Mouse (Mus musculus) fat pad, adult 2 months (tissue): Measurements from ENCODE around the gene Htra3.

Experiments
- DNase-seq: peaks from one replicate; pipeline ENCODE4 v3.0.0-alpha.2; 2011; ENCODE audit warnings: low read depth, low spot score; ENCODE audit errors: extremely low read depth

Gene Htra3

DNA sequence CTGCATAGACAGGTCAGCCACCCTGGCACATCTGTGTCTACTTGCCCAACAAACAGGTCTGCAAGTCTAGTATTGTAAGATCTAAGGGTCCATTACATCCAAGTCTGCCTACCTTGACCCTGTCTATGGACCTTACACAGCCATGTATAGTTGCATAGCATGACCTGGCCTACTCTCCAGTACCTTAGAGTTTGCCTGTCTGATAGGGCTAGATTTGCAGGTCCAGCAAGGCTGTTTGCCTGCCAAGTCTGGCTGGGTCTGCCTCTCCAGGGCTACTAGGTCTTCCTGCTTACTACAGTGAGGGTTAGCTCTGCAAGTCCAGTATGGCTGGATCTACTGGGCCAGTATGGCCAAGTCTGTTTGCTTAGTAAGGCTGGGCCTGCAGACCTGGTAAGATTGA is 55.8 kb downstream of the Htra3 start:
- DNase-seq: no peak

DNA sequence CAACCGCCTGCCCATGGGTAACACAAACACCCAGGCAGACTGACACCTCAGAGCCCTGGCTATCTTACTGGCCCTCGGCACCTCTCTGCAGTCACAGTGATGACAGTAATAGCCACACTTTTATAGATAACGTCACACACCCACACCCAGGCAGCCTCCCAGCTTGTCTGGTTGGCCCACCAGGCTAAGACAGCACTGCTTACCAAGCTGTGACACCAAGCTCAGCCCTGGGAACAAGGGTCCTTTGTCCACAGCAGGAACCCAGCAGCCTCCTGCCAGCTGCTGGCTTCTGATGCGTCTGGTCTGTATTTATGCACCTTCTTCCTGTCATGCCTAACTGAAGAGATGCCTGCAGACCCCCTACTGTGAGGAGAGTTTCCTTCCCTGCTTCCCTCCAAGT is 58.5 kb downstream of the Htra3 start:
- DNase-seq: no peak

DNA sequence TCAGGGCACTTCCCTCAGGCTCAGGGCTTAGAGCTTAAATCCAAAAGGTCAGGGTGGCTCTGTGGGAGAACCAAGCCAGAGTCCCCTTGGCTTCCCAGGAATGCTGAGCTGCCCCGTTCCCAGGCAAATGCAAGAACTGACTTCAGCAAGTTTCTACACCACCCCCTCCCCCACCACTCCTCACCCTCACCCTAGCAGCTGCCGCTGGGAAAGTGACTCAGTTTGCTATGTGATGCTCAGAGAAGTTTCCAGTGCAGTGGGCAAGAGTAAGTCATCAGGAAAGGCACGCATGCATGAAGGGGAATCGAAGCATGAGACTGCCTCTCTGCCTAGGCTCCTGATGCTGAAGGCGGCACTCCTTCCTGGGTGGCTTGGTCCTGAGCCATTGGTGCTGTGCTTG is 62.6 kb downstream of the Htra3 start:
- DNase-seq: no peak

DNA sequence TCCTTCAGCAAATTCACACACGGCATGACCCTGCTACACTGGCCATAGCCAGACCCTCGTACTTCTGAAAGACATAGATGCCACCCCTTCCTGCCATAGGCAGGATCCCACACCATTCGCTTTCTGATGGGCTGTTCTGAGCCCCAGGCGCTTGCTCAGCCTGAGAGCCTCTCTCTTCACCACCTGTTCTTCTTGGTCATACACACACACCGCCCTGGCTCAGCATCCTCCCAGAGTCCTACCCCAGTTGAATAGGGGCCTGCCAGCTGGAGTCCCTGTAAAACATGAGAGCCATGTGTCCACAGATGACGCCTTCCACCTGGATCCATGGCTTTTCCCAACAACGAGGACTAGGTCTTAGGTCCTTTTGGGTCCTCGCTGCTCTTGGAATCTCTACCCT is 66.9 kb downstream of the Htra3 start:
- DNase-seq: no peak

DNA sequence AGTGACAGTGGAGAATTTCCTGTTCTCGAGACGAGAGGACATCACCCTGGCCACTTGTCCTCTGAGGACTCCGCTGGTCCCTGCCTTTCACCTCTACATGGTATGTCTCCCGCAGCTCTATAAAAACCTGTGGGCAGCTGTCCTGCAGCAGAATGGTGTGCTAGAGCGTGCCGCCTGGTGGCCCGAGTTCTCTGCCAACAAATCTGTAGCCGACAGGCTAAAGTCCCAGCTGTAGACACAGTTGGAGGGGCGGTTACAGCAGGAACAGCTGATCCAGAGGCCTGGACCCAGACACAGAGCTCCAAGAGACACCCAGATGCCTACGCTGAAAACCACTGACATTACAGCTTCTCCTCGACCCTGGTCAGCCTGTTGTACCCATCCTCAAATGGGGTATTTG is 67.7 kb downstream of the Htra3 start:
- no peak for DNase-seq

DNA sequence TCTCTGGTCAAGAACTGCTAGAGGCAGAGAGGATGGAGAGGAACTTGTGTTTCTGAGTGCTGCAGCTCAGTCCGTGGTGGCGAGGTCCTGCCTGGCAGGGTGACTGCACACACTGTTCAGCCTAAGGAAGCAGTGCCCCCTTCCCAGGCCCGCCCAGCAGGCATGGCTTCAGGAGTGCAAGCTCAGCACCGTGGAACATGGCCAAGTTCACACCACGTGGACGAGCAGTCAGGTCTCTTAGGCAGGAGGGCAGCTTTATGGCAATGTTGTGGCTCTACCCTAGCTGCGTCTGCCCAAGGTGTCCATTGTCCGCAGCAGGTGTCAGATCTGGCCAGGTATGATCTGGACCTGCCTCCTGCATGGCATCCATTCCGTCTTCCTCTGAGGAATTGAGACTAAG is 68.4 kb downstream of the Htra3 start:
- no peak for DNase-seq

DNA sequence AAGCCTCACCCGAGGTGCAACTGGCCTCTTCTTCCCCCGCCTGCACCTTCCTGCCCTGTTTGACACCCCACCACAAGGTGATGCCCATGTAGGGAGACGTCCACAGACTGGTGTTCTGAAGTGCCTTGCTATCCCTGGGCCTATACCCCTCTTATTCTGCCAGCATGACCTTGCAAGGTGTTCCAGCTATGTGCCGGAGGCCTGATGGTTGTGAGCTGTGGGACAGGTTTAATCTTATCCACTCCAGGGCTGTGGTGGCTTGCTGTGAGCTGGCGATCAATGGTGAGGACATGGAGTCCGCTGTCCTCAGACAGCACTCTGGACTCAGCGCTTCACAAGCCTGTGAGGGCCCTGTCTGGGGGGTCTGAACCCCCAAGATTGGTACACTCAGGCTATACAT is 69.2 kb downstream of the Htra3 start:
- DNase-seq: no peak

DNA sequence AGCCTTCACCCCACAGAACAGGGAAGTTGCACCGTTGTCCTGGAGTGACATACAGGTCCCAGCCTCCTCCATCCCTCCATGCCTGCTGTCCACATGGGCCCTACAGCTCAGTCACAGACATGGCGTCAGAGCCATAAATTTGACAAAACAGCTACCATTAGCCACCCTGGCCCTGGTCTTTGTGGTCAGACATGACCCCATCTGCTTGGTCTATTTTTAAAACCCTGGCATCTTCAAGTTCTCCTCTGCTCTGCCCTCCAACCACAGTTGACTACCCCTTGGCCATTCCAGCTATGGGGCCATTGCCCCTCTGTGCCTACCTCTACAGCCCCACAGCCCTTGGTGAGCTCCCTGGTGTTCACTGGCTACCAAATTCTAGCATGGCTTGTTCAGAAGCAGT is 69.6 kb downstream of the Htra3 start:
- DNase-seq: no peak

DNA sequence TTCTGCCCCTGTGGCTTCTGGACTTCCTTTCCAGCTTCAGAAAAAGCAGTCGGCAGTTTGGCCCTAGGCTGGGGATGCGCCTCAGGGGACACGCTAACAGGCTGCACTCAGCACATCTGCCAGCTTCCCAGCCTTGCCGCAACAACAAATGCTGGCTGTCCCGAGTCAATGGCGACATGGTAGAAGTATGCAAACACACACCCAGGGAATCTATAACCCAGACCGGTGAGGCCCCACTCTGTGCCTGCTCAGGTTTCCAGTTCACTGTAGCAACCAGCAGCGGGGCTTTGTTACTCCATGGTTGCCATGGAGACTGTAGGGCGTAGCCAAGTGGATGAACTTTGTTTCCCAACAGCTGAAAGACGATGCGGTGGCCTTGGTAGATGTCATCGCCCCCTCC is 70.2 kb downstream of the Htra3 start:
- no peak for DNase-seq

DNA sequence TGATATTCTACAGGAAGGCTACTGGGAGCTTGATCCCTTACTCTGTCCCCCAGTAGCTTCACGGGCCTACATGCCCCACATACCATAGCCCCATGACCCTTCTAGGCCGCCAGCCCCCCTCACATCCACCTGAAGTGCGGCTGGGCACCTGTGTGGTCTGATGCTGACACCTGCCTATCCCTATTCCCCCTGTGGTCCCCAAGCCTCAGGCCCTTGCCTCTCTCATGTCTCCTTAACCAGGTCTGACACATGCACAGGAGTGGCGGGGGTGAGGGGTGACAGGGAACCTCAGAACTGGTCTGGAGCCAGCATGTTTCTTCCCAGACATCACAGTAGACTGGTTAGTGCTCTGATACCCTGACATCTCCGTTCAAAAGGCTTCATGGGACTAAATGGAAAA is 71.0 kb downstream of the Htra3 start:
- no peak for DNase-seq

DNA sequence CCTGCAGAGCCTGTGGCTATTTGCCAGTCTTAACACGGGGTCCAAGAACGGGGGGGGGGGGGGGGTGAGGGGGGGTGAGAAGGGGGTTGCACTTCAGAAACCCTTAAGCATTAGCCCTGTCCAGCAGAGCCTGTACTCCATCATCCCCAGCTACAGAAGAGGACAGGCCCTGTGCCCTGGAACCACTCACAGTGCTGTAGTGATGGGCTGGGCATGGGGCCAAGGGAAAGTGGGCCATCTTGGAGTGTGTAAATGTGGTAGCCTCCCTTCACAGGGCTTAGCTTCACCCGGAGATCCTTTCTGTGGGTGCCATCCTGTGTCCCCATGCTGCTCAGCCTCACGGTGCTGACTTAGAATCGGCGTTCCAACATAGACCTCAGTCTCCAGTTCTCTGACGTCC is 71.8 kb downstream of the Htra3 start:
- DNase-seq: no peak

DNA sequence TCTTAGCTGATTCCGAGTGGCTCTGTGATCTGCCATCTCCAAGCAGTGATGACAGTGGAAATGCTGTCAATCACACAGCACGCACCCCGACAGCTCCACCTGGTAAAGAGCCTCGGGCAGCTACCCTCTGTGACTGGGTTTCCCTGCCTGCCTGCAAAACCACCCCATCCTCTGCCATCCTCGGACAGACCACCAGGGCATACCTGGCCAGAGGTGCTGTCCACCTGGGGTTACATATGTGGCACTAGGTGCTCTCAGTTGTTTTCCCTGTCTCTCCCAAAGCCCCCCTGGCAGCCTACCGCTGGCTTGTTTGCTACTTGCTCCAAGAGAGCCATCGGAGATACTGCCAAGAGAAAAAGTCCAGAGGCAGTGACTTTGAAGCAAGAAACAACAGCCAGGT is 72.8 kb downstream of the Htra3 start:
- no peak for DNase-seq

DNA sequence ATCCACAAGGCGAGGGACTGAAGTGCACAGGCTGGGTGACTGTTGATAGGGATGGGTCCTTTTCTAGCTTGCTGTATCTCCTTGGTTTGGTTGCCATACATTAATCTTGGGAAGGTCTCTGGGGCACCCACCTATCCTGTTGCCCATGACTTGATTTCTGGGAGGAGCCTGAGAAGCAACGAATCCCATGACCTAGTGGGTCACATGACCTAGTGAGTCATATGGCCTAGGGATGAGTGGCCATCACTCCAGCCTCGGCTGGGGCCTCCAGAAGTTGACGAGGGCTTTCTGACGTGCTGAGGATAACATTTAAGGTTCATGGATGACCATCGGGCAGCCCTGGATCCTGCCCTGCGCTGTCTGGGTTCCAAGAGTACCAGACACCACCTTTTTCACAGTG is 74.2 kb downstream of the Htra3 start:
- DNase-seq: no peak
